Mouse (Mus musculus) kidney, postnatal 0 days (tissue): Measurements from ENCODE around the gene Nanog. TPM values are rescaled to one million over a fixed set of nuclear protein-coding genes. Genes with fewer than 3 reads are reported as not detected.

Experiments
- ATAC-seq: fragments of 200-750 bp; cut with Nextera tagmentation; replicated peaks from 2 replicates; pipeline ENCODE4 v1.8.0; 2017; ENCODE audit warnings: low read depth, moderate number of reproducible peaks, moderate TSS enrichment, moderate library complexity; ENCODE audit not compliant: low FRiP score
- DNase-seq: peaks from one replicate; pipeline ENCODE4 v3.0.0-alpha.2; 2016; ENCODE audit warnings: low spot score
- H3K27ac ChIP-seq: fragments of 300-500 bp; sonication (generic); 2 replicates; pipeline ENCODE4 v1.5.1; 2014; ENCODE audit warnings: mild to moderate bottlenecking
- H3K27me3 ChIP-seq: fragments of 300-500 bp; sonication (generic); 2 replicates; pipeline ENCODE4 v1.6.1; 2014; ENCODE audit warnings: low read length, mixed read lengths; ENCODE audit not compliant: insufficient read depth
- H3K36me3 ChIP-seq: fragments of 300-500 bp; sonication (generic); 2 replicates; pipeline ENCODE4 v1.6.1; 2014; ENCODE audit warnings: low read length, mixed read lengths; ENCODE audit not compliant: insufficient read depth
- H3K4me1 ChIP-seq: fragments of 300-500 bp; sonication (generic); replicated peaks from 2 replicates; pipeline ENCODE4 v1.6.1; 2014; ENCODE audit warnings: antibody characterized with exemption, low read length, mixed read lengths; ENCODE audit not compliant: insufficient read depth
- H3K4me2 ChIP-seq: fragments of 300-500 bp; sonication (generic); 2 replicates; pipeline ENCODE4 v1.6.1; 2014; ENCODE audit warnings: mild to moderate bottlenecking, low read length, moderate library complexity, mixed read lengths
- H3K4me3 ChIP-seq: fragments of 300-500 bp; sonication (generic); replicated peaks from 2 replicates; pipeline ENCODE4 v1.5.1; 2014; ENCODE audit warnings: low read depth, low read length
- H3K9ac ChIP-seq: fragments of 300-500 bp; sonication (generic); 2 replicates; pipeline ENCODE4 v1.6.1; 2014; ENCODE audit warnings: low read depth, low read length
- H3K9me3 ChIP-seq: fragments of 300-500 bp; sonication (generic); replicated peaks from 2 replicates; pipeline ENCODE4 v1.6.1; 2016; ENCODE audit warnings: low read length, inconsistent platforms, mixed read lengths
- CTCF ChIP-seq: IDR thresholded peaks from 2 replicates; pipeline ENCODE4 v1.5.1; 2016; ENCODE audit warnings: antibody characterized with exemption, low read depth, mild to moderate bottlenecking, moderate library complexity
- WGBS: fragments of 180-500 bp; shearing (Covaris S2); extraction: QIAGEN DNeasy Blood & Tissue Kit; methylation state at CpG from one replicate; pipeline ENCODE4 v1.1.7; 2014; 5-methylcytosine and 5-hydroxymethylcytosine counted together
- polyA plus RNA-seq: library from polyadenylated mRNA; unstranded; fragments of >200 nt; fragmentation: Nextera tagmentation; extraction: Ambion mirVana; gene quantifications from 2 replicates; pipeline ENCODE4 v1.2.1, GENCODE M21; 2015

Gene Nanog
- polyA plus RNA-seq, 1 experiment from 2014 or later: not detected

DNA sequence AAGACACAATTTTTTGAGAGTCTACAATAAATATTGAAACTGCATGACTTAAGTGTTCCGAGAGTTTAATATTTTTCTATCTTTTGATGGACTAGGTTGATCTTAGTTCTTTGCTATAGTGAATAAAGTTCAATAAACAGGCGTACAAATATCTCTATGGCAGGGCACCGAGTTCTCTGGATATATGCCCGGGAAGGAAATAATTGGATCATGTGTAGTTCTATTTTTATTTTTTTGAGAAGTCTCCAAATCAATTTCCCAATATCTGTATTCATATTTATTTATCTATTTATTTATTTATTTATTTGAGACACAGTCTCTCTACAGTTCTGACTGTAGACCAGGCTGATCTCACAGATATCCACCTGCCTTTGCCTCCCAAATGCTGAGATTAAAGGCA lies 36.4 kb upstream of the Nanog start:
- Histone ChIP-seq H3K9ac (no peak overlapping the region), H3K36me3 (no peaks in the 10 kb centered on the region), H3K27ac (no peak overlapping the region), H3K4me3 (no peak overlapping the region), H3K4me2 (no peak overlapping the region), H3K9me3 (no peaks in the 10 kb centered on the region), H3K4me1 (no peaks in the 10 kb centered on the region), H3K27me3 (no peaks in the 10 kb centered on the region)
- no peak for TF ChIP-seq CTCF
- ATAC-seq: no peak
- no peak for DNase-seq
- WGBS: 89% methylated on average over 4 of the region's 4 CpGs

DNA sequence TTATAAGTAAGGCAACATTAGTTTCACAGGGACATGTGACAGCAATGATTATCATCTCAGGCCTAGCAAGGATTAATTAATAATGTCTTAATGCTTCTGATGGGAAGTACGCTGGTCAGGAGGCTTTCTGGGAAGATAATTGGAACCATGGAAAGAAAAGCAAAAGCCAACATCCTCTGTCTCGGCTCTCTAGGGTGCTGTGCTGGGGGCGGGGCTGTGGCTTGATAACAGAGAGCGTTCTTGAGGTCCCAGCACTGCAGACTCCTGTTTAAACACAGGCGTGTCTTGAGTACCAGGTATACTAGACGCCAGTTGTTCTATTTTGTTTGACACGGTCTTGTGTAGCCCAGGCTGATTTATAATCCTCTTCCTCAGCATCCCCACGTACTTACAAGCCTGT lies 34.5 kb upstream of the Nanog start:
- 55% methylated on average over 8 of the region's 8 CpGs for WGBS
- ATAC-seq (no peak), DNase-seq (no peak)
- no peaks in the 10 kb centered on the region for H3K36me3 ChIP-seq
- no peak overlapping the region for H3K27ac ChIP-seq
- H3K9ac ChIP-seq: no peak overlapping the region
- H3K27me3 ChIP-seq: no peaks in the 10 kb centered on the region
- no peak overlapping the region for H3K4me2 ChIP-seq
- H3K4me1 ChIP-seq: no peaks in the 10 kb centered on the region
- no peak overlapping the region for H3K4me3 ChIP-seq
- H3K9me3 ChIP-seq: no peaks in the 10 kb centered on the region
- no peak for TF ChIP-seq CTCF

DNA sequence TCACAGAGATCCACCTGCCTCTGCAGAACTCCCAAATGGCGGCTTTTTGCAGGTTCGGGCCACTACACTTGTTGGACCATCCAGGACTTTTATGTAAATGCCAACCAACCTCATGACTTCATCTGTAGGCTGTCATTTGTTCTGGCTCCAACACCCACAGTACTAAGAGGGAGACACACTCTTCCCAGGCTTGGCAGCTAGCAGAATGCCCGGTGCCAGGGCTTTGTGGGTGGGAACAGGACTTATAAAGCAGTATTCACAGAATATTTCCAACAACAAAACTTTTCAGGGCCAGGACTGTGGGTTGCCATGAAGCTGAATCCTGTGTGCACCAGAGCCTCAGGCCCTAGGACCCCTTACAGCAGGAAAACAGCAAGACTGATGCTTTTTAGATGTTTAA lies 24.6 kb upstream of the Nanog start:
- Histone ChIP-seq H3K4me2 (no peak overlapping the region), H3K4me3 (no peak overlapping the region), H3K36me3 (no peaks in the 10 kb centered on the region), H3K27ac (no peak overlapping the region), H3K27me3 (no peaks in the 10 kb centered on the region), H3K9ac (no peak overlapping the region), H3K4me1 (no peaks in the 10 kb centered on the region), H3K9me3 (no peaks in the 10 kb centered on the region)
- ATAC-seq: no peak
- DNase-seq: no peak
- 79% methylated on average over 3 of the region's 3 CpGs for WGBS
- no peak for TF ChIP-seq CTCF

DNA sequence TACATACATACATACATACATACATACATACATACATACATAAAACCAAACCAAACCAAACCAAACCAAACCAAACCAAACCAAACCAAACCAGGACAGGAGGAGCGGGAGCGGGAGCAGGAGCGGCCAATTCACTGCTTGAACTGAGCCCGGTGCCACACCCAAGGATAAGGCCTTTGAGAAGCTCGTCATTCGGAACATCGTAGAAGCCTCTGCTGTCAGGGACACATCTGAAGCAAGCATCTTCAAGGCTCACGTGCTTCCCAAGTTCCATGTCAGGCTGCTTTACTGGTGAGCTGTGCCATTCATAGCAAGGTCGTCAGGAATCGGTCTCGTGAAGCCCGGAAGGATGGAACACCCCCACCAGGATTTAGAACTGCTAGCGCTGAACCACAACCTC lies 20.6 kb upstream of the Nanog start:
- no peak for ATAC-seq
- Histone ChIP-seq H3K4me1 (no peaks in the 10 kb centered on the region), H3K9me3 (no peaks in the 10 kb centered on the region), H3K27me3 (no peaks in the 10 kb centered on the region), H3K27ac (no peak overlapping the region), H3K4me3 (no peak overlapping the region), H3K4me2 (no peak overlapping the region), H3K9ac (no peak overlapping the region), H3K36me3 (no peaks in the 10 kb centered on the region)
- TF ChIP-seq CTCF: no peak
- no peak for DNase-seq
- WGBS: 92% methylated on average over 13 of the region's 13 CpGs

DNA sequence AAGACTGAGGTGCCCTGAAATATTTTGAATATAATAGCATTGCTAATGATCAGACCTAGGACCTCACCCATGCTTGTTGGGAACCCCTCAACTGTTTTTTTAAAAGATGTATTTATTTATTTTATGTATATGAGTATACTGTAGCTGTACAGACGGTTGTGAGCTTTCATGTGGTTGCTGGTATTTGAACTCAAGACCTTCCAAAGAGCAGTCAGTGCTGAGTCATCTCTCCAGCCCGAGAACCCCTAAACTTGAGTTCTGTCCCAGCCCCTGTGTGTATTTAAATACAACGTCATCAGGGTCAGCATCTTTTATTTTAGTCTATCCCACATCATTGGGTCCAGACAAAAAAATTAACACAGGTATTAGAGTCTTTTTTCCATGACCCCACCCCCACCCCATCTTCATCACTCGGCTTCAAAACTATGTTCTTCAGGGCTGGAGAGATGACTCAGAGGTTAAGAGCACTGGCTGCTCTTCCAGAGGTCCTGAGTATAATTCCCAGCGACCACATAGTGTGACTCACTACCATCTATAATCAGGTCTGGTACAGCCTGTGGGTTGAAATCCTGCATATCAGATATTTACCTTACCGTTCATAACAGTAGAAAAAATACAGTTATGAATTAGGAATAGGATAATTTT lies 17.8 kb upstream of the Nanog start:
- ATAC-seq (no peak), DNase-seq (no peak)
- no peaks in the 10 kb centered on the region for H3K9me3 ChIP-seq
- H3K36me3 ChIP-seq: no peaks in the 10 kb centered on the region
- H3K9ac ChIP-seq: no peak overlapping the region
- H3K4me2 ChIP-seq: no peak overlapping the region
- no peaks in the 10 kb centered on the region for H3K27me3 ChIP-seq
- TF ChIP-seq CTCF: no peak
- H3K4me3 ChIP-seq: no peak overlapping the region
- H3K4me1 ChIP-seq: no peaks in the 10 kb centered on the region
- 79% methylated on average over 6 of the region's 6 CpGs for WGBS
- no peak overlapping the region for H3K27ac ChIP-seq

GRCm38 (mm10) chr6:122690082-122690481 lies 17.2 kb upstream of the Nanog start:
- Histone ChIP-seq H3K4me3 (no peak overlapping the region), H3K36me3 (no peaks in the 10 kb centered on the region), H3K9ac (no peak overlapping the region), H3K27me3 (no peaks in the 10 kb centered on the region), H3K27ac (no peak overlapping the region), H3K4me1 (no peaks in the 10 kb centered on the region), H3K9me3 (no peaks in the 10 kb centered on the region), H3K4me2 (no peak overlapping the region)
- WGBS: 85% methylated on average over 5 of the region's 5 CpGs
- DNase-seq (no peak), ATAC-seq (no peak)
- TF ChIP-seq CTCF: no peak

DNA sequence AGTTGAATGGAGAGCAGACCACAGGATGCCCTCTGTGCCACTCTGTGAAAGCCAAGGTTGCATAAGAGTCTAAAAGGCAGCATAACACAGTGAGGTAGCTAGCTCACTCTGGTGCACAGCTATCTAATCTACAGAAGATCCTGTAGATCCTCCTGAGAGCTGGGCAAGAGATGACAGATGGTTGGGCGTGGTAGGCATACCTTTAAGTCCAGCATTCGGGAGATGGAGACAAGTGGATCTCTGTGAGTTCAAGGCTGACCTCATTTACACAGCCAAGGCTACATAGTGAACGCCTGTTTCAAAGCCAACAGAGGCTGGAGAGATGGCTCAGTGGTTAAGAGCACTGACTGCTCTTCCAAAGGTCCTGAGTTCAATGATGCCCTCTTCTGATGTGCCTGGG lies 11.9 kb upstream of the Nanog start:
- TF ChIP-seq CTCF: no peak
- DNase-seq (no peak), ATAC-seq (no peak)
- Histone ChIP-seq H3K4me1 (no peaks in the 10 kb centered on the region), H3K4me3 (no peak overlapping the region), H3K36me3 (no peaks in the 10 kb centered on the region), H3K4me2 (no peak overlapping the region), H3K27me3 (no peaks in the 10 kb centered on the region), H3K9ac (no peak overlapping the region), H3K27ac (no peak overlapping the region), H3K9me3 (no peaks in the 10 kb centered on the region)
- 90% methylated on average over 3 of the region's 3 CpGs for WGBS
